Mouse (Mus musculus) liver, adult (tissue): Measurements from ENCODE around the gene Vmn1r188.
"Not testable (repeated sequence)": the region's sequence is repeated elsewhere in the genome, so short reads cannot be mapped to it uniquely, and the experiment has no call there.

Experiments used
- GATA4 ChIP-seq: IDR thresholded peaks from 2 replicates; pipeline ENCODE4 v1.6.1; 2014; ENCODE audit warnings: mild to moderate bottlenecking, low read length; ENCODE audit not compliant: insufficient replicate concordance

The Vmn1r188 gene

GRCm38 (mm10) chr13:22084140-22084539, at the start of gene Vmn1r188:
Gene Vmn1r188, plus strand, starts transcription at chr13:22084440.
- not testable (repeated sequence) for TF ChIP-seq GATA4

- TF ChIP-seq GATA4, result no peak
Observed at GRCm38 (mm10) chr13:22034443-22035266, 49.6 kb upstream of the Vmn1r188 start.

- TF ChIP-seq GATA4, result peak; percentile 39; the same call in 1 of the 2 replicates
Observed at GRCm38 (mm10) chr13:22035267-22036148, 48.7 kb upstream of the Vmn1r188 start, which contains the start of the genes Hist1h2ah and Hist1h2bk. Gene Hist1h2ah, minus strand, starts transcription at chr13:22035568. Gene Hist1h2bk, plus strand, starts transcription at chr13:22035870.

GRCm38 (mm10) chr13:22036149-22036956, 47.9 kb upstream of the Vmn1r188 start:
- no peak for TF ChIP-seq GATA4

GRCm38 (mm10) chr13:22036986-22037385, 47.3 kb upstream of the Vmn1r188 start:
- no peak for TF ChIP-seq GATA4

GRCm38 (mm10) chr13:22037415-22037814, 46.8 kb upstream of the Vmn1r188 start:
- TF ChIP-seq GATA4, result no peak

- no peak for TF ChIP-seq GATA4
Observed at GRCm38 (mm10) chr13:22039364-22039763, 44.9 kb upstream of the Vmn1r188 start.

- TF ChIP-seq GATA4, result no peak
Observed at GRCm38 (mm10) chr13:22039951-22040463, 44.2 kb upstream of the Vmn1r188 start.

GRCm38 (mm10) chr13:22040464-22041141, 43.6 kb upstream of the Vmn1r188 start:
- TF ChIP-seq GATA4, result no peak

- not testable (repeated sequence) for TF ChIP-seq GATA4
Observed at GRCm38 (mm10) chr13:22041142-22041536, 43.1 kb upstream of the Vmn1r188 start, which contains the start of gene Hist1h4i. Gene Hist1h4i, minus strand, starts transcription at chr13:22041362.

GRCm38 (mm10) chr13:22041651-22042567, 42.3 kb upstream of the Vmn1r188 start:
- TF ChIP-seq GATA4, result no peak

- not testable (repeated sequence) for TF ChIP-seq GATA4
Observed at GRCm38 (mm10) chr13:22042568-22043502, 41.4 kb upstream of the Vmn1r188 start, which contains the start of the genes Hist1h2ag and Hist1h2bj. Gene Hist1h2ag, minus strand, starts transcription at chr13:22042944. Gene Hist1h2bj, plus strand, starts transcription at chr13:22043214.
